Mouse (Mus musculus) CD8-positive naive resting alpha-beta T cell, adult 57 days (primary cell): ENCODE measurements around the gene Col9a3. TPM values are rescaled to one million over a fixed set of nuclear protein-coding genes. Genes with fewer than 3 reads are reported as not detected.

Experiments
- total RNA-seq: library from RNA; stranded (reverse); gene quantifications from one replicate; pipeline ENCODE4 v1.2.4, GENCODE M21; 2023

Col9a3 gene
- total RNA-seq: 4.0 TPM

GRCm38 (mm10) chr2:180597490-180597889, at the start of gene Col9a3:
Gene Col9a3 (plus strand): TSS chr2:180597790.

GRCm38 (mm10) chr2:180581002-180581401, 16.6 kb upstream of the Col9a3 start, which contains the start of gene Mrgbp:
Gene Mrgbp (plus strand): TSS chr2:180581304.

DNA sequence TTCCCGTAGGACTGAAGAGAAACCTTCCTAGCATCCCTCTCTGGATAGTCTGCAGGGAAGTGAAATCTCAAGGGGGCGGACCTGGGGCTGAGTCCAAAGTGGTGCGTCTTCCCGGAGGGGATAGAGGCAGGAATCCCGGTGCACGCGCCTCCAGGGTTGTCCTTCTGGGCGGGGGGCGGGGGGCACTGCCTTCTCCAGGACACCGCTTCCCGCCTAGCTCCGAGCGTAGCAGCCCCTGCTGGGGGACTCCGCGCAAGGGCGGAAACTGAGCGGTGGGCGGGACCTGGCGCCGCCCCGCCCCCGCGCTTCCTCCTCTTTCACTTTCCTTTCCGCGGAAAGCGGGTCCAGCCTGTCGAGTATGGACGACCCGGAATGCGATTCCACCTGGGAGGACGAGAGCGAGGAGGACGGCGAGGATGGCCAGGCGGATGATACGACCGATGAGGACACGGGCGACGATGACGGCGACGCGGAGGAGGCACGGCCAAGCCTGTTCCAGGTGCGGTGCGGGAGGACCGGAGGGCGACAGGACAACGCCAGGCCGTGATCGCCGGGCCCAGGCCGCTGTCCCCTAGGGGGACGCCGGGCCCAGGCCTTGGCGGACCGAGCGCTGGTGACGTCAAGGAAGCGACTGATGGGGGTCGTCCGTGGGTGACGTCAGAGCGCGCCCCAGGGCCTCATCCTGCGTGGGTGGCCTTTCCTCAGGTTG, 8.3 kb upstream of the Col9a3 start, which contains the start of gene Ogfr:
TSS of gene Ogfr (plus strand) at position 123 of the 709 bp plus-strand sequence.

GRCm38 (mm10) chr2:180642555-180643260, 45.1 kb downstream of the Col9a3 start, which contains the start of gene Tcfl5:
Gene Tcfl5 (minus strand): TSS chr2:180642708.

Other genes starting within 250 kb of the Col9a3 start
- gene Slco4a1, start 141.5 kb upstream of the Col9a3 start, total RNA-seq: 3.3 TPM
- not detected for gene Ntsr1, start 97.8 kb upstream of the Col9a3 start, total RNA-seq
- 44.8 TPM for gene Mrgbp, start 16.5 kb upstream of the Col9a3 start, total RNA-seq
- 80.1 TPM for gene Ogfr, start 8.5 kb upstream of the Col9a3 start, total RNA-seq
- not detected for gene Tcfl5, start 44.9 kb downstream of the Col9a3 start, total RNA-seq
- 86.2 TPM for gene Dido1, start 112.2 kb downstream of the Col9a3 start, total RNA-seq
- gene Gid8, start 112.3 kb downstream of the Col9a3 start, total RNA-seq: 38.0 TPM
- gene Slc17a9, start 127.5 kb downstream of the Col9a3 start, total RNA-seq: 89.4 TPM
- gene Bhlhe23, start 179.1 kb downstream of the Col9a3 start, total RNA-seq: not detected